Mouse (Mus musculus) myocyte (in vitro differentiated cells): ENCODE data around the gene Msrb3. TPM values are rescaled to one million over a fixed set of nuclear protein-coding genes. Genes with fewer than 3 reads are reported as not detected.

Experiments
- H3K27me3 ChIP-seq: one replicate; pipeline ENCODE4 v1.6.1; 2011; ENCODE audit not compliant: control insufficient read depth, insufficient read depth, insufficient read length
- H3K36me3 ChIP-seq: one replicate; pipeline ENCODE4 v1.6.1; 2011; ENCODE audit not compliant: control insufficient read depth, insufficient read depth
- H3K4me2 ChIP-seq: one replicate; pipeline ENCODE4 v1.6.1; 2011; ENCODE audit warnings: low read depth, control low read depth
- H3K4me3 ChIP-seq: one replicate; pipeline ENCODE4 v1.5.1; 2011; ENCODE audit warnings: mild to moderate bottlenecking, control low read depth, moderate library complexity
- H3K79me2 ChIP-seq: one replicate; pipeline ENCODE4 v1.6.1; 2011; ENCODE audit not compliant: control insufficient read depth, insufficient read depth
- H3ac ChIP-seq: one replicate; pipeline ENCODE4 v1.6.1; 2011; ENCODE audit not compliant: control insufficient read depth, insufficient read length
- CEBPB ChIP-seq: IDR thresholded peaks from 2 replicates; pipeline ENCODE4 v1.6.1; 2011; ENCODE audit warnings: mild to moderate bottlenecking, moderate library complexity; ENCODE audit not compliant: poor library complexity, insufficient read depth, severe bottlenecking
- E2F4 ChIP-seq: IDR thresholded peaks from one replicate; pipeline ENCODE4 v1.6.1; 2011; ENCODE audit warnings: mild to moderate bottlenecking, control low read depth, moderate library complexity; ENCODE audit not compliant: insufficient read depth
- MAX ChIP-seq: IDR thresholded peaks from one replicate; pipeline ENCODE4 v1.6.1; 2011; ENCODE audit warnings: low read depth, mild to moderate bottlenecking, control low read depth
- MYOD1 ChIP-seq, 3 experiments: IDR thresholded peaks; one replicate each; pipeline ENCODE4 v1.6.1; 2011; ENCODE audit warnings: control low read depth in 2 of 3, low read depth in 2 of 3, mild to moderate bottlenecking in 2 of 3, moderate library complexity in 1 of 3; ENCODE audit not compliant: insufficient read length in 2 of 3, control insufficient read depth in 1 of 3
- MYOG ChIP-seq, 3 experiments: IDR thresholded peaks; one replicate each; pipeline ENCODE4 v1.6.1; 2011; ENCODE audit warnings: control low read depth in 2 of 3, low read depth in 2 of 3, mild to moderate bottlenecking in 2 of 3; ENCODE audit not compliant: insufficient read length in 2 of 3, control insufficient read depth in 1 of 3, insufficient read depth in 1 of 3
- POLR2A ChIP-seq: IDR thresholded peaks from one replicate; pipeline ENCODE4 v1.6.1; 2011; ENCODE audit warnings: low read depth, mild to moderate bottlenecking, control low read depth, moderate library complexity; ENCODE audit not compliant: insufficient read length
- POLR2AphosphoS2 ChIP-seq: IDR thresholded peaks from one replicate; pipeline ENCODE4 v1.6.1; 2011; ENCODE audit warnings: low read depth, control low read depth; ENCODE audit not compliant: insufficient read length
- REST ChIP-seq: IDR thresholded peaks from one replicate; pipeline ENCODE4 v1.6.1; 2011; ENCODE audit warnings: mild to moderate bottlenecking, control low read depth, moderate library complexity; ENCODE audit not compliant: insufficient read depth, insufficient read length
- SRF ChIP-seq: IDR thresholded peaks from one replicate; pipeline ENCODE4 v1.6.1; 2011; ENCODE audit warnings: low read depth; ENCODE audit not compliant: control insufficient read depth, insufficient read length
- TCF12 ChIP-seq: IDR thresholded peaks from one replicate; pipeline ENCODE4 v1.6.1; 2011; ENCODE audit warnings: mild to moderate bottlenecking, control low read depth; ENCODE audit not compliant: poor library complexity, insufficient read depth, severe bottlenecking
- TCF3 ChIP-seq: IDR thresholded peaks from one replicate; pipeline ENCODE4 v1.6.1; 2011; ENCODE audit warnings: low read depth, control low read depth; ENCODE audit not compliant: insufficient read length
- USF1 ChIP-seq: IDR thresholded peaks from one replicate; pipeline ENCODE4 v1.6.1; 2011; ENCODE audit warnings: low read depth, mild to moderate bottlenecking, control low read depth, moderate library complexity
- polyA plus RNA-seq: library from polyadenylated mRNA; unstranded; fragments of >200 nt; fragmentation: generic; extraction: Trizol; gene quantifications from one replicate; pipeline ENCODE4 v1.2.1, GENCODE M21; 2012; ENCODE audit warnings: missing spikeins

Gene Msrb3
- polyA plus RNA-seq, 1 experiment: 8.5 TPM

- Histone ChIP-seq H3ac (no peak overlapping the region), H3K36me3 (peaks cover 7% of the 10 kb centered on the region), H3K79me2 (peaks cover 3% of the 10 kb centered on the region), H3K27me3 (no peaks in the 10 kb centered on the region), H3K4me2 (no peak overlapping the region), H3K4me3 (no peak overlapping the region)
- TF ChIP-seq E2F4 (no peak), MYOD1 (IDR thresholded peaks at IDR 0.05; ENCODE audit: control insufficient read depth in 1 of 3, insufficient read length in 2 of 3, low read depth in 2 of 3) (no peak), SRF (no peak), MAX (no peak), REST (no peak), USF1 (no peak), POLR2A (no peak), TCF12 (no peak), CEBPB (no peak), MYOG (IDR thresholded peaks at IDR 0.05; ENCODE audit: control insufficient read depth in 1 of 3, insufficient read depth in 1 of 3, insufficient read length in 2 of 3, low read depth in 2 of 3) (no peak), POLR2AphosphoS2 (no peak)
Observed at GRCm38 (mm10) chr10:120894978-120895898, 3.7 kb downstream of the Msrb3 start.

GRCm38 (mm10) chr10:120893938-120894337 is 5.0 kb downstream of the Msrb3 start:
- Histone ChIP-seq H3K27me3 (no peaks in the 10 kb centered on the region), H3K4me3 (no peak overlapping the region), H3K36me3 (peaks cover 7% of the 10 kb centered on the region), H3K79me2 (peaks cover 3% of the 10 kb centered on the region), H3ac (no peak overlapping the region), H3K4me2 (no peak overlapping the region)
- TF ChIP-seq MYOG (IDR thresholded peaks at IDR 0.05; ENCODE audit: control insufficient read depth in 1 of 3, insufficient read depth in 1 of 3, insufficient read length in 2 of 3, low read depth in 2 of 3) (no peak), REST (no peak), USF1 (no peak), E2F4 (no peak), CEBPB (no peak), POLR2AphosphoS2 (no peak), TCF12 (no peak), MAX (no peak), TCF3 (no peak), POLR2A (no peak), MYOD1 (IDR thresholded peaks at IDR 0.05; ENCODE audit: control insufficient read depth in 1 of 3, insufficient read length in 2 of 3, low read depth in 2 of 3) (no peak), SRF (no peak)

- no peak for TF ChIP-seq MAX
- TF ChIP-seq POLR2AphosphoS2: no peak
- no peak for TF ChIP-seq TCF3
- TF ChIP-seq E2F4: no peak
- no peak for TF ChIP-seq MYOD1 (IDR thresholded peaks at IDR 0.05; ENCODE audit: control insufficient read depth in 1 of 3, insufficient read length in 2 of 3, low read depth in 2 of 3)
- TF ChIP-seq CEBPB: no peak
- TF ChIP-seq TCF12: no peak
- no peak for TF ChIP-seq POLR2A
- TF ChIP-seq SRF: no peak
- TF ChIP-seq REST: no peak
- TF ChIP-seq USF1: no peak
- no peak for TF ChIP-seq MYOG (IDR thresholded peaks at IDR 0.05; ENCODE audit: control insufficient read depth in 1 of 3, insufficient read depth in 1 of 3, insufficient read length in 2 of 3, low read depth in 2 of 3)
- Histone ChIP-seq H3K27me3 (no peaks in the 10 kb centered on the region), H3K4me3 (no peak overlapping the region), H3ac (no peak overlapping the region), H3K36me3 (peaks cover 7% of the 10 kb centered on the region), H3K79me2 (peaks cover 3% of the 10 kb centered on the region), H3K4me2 (no peak overlapping the region)
Observed at GRCm38 (mm10) chr10:120891131-120891530, 7.8 kb downstream of the Msrb3 start.

- H3ac ChIP-seq: no peak overlapping the region
- H3K4me2 ChIP-seq: no peak overlapping the region
- H3K79me2 ChIP-seq: peaks cover 3% of the 10 kb centered on the region
- TF ChIP-seq USF1: no peak
- TF ChIP-seq MAX: no peak
- TF ChIP-seq E2F4: no peak
- TF ChIP-seq REST: no peak
- no peak for TF ChIP-seq POLR2AphosphoS2
- TF ChIP-seq TCF12: no peak
- no peak for TF ChIP-seq TCF3
- no peak for TF ChIP-seq CEBPB
- no peak for TF ChIP-seq POLR2A
- no peak for TF ChIP-seq SRF
- TF ChIP-seq MYOD1 (IDR thresholded peaks at IDR 0.05; ENCODE audit: control insufficient read depth in 1 of 3, insufficient read length in 2 of 3, low read depth in 2 of 3): no peak
- no peak for TF ChIP-seq MYOG (IDR thresholded peaks at IDR 0.05; ENCODE audit: control insufficient read depth in 1 of 3, insufficient read depth in 1 of 3, insufficient read length in 2 of 3, low read depth in 2 of 3)
- no peak overlapping the region for H3K4me3 ChIP-seq
- H3K27me3 ChIP-seq: no peaks in the 10 kb centered on the region
- peaks cover 7% of the 10 kb centered on the region for H3K36me3 ChIP-seq
Observed at GRCm38 (mm10) chr10:120890592-120890991, 8.3 kb downstream of the Msrb3 start.
